Mouse (Mus musculus) testis, adult 2 months (tissue): ENCODE results near the gene Zfp213.

Experiments
- CTCF ChIP-seq: fragments of 200-500 bp; IDR thresholded peaks from 2 replicates; pipeline ENCODE4 v1.5.1; 2012; ENCODE audit warnings: low read depth, mild to moderate bottlenecking, inconsistent platforms, low read length, moderate library complexity; ENCODE audit not compliant: control insufficient read depth, insufficient read depth, insufficient replicate concordance
- POLR2A ChIP-seq: fragments of 200-500 bp; IDR thresholded peaks from 2 replicates; pipeline ENCODE4 v1.6.1; 2012; ENCODE audit warnings: low read depth, mild to moderate bottlenecking, inconsistent platforms, low read length, moderate library complexity; ENCODE audit not compliant: control insufficient read depth

DNA sequence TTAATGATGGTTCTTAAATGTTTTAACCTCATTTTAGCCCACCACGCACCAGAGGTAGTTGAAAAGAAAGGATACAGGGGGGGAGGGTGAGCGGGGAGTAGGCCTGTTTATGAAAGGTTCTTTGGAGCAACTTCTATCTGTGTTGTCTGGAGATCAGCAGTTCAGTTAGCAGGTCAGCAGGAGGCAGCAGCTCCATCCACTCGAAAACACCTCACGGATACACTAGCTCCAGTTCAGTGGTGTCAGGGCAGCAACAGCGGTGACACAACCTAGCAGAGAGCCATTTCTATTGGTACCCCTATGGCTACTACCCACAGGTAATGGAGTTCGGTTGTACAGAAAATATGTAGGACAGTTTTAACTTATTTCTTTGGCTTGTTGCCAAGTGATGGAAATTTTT is 6.0 kb upstream of the Zfp213 start:
- TF ChIP-seq CTCF, result peak; percentile 61; the same call in 1 of the 2 replicates
- TF ChIP-seq POLR2A, result no peak
